Mouse (Mus musculus): Measurements from ENCODE around the gene Nhsl2.
"Not testable (repeated sequence)": the region's sequence is repeated elsewhere in the genome, so short reads cannot be mapped to it uniquely, and the experiment has no call there.

Gene Nhsl2

DNA sequence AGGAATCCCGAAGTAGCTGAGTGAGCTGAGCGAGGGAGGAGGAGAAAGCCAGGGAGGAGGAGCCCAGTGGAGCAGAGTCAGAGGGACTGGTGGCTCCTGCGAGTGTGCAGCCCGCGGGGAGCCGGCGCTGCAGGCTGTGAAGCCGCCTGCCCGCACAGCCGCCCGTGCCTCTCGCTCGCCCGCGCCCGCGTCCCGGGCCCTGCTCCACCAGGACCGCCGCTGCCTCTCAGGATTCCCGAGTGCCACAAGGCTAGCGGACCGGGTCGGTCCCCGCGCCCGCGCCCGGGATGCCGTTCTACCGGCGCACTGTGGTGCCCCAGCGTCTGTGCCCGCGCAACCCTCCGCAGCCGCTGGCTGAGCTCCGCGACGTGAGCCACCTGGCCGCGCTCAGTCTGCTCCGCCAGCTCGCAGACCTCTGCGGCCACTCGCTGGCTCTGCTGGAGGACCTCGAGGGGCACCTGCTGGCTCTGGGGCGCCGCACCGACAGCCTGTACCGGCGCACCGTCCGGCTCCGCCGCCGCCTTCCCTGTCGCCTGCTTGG is at the start of gene Nhsl2:
Gene Nhsl2 (plus strand): TSS at position 105 of the 541 bp plus-strand sequence.
- DNase-seq (ENCODE audit: low spot score) = peak; percentile 49

DNA sequence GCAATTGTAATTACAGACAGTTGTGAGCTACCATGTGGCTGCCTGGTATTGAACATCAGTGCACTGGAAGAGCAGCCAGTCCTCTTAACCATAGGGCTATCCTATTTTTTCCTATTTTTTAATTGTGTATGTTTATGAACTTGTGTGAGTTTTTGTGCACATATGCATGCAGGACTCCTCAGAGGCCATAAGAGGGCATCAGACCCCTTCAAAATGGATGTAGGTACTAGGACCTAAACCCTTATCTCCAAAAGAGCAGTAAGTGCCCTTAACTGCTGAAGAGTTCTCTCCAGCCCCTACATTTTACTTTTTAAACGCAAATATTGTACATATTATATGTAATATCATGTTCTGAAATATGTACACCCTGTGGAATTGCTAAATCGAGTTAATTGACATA is 43.7 kb upstream of the Nhsl2 start:
- no peak for DNase-seq (ENCODE audit: low spot score)

DNA sequence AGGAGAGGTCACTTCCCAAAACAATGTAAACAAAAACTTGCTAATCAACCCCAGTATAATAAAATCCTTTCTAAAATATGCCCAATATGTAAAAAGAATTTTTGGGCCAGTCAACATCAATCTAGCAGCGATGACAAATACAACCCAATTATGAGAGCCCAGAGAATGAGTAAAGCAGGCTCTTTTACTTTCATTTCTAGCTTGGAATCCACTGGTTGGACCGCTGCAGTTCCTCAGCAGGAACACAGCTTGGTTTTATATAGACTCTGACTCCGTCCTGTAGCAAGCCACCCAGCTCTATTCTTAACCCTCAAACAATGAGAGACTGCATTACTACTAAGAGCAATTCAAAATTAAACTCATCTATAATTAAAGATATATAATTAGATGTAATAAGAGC is 37.4 kb upstream of the Nhsl2 start:
- no peak for DNase-seq (ENCODE audit: low spot score)

DNA sequence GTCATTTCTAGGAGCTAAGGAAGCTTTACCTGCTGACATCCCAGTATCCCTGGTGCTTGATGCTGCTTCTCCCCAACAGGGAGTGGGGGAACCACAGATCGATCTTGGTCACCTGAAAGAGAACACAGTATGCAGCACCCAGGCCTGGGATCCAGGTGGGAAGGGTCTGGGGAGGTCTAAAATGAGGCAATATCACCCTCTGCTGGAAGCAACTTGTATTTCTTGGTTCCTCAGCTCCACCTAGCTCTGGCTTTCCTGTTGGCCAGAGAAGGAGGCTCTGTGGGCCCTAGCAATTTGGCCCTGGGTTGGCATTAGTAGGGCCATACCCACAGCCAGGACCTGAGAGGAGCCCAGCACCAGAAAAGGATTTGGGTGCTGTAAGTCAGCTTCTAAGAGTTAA is 30.0 kb upstream of the Nhsl2 start:
- DNase-seq (ENCODE audit: low spot score) = no peak

DNA sequence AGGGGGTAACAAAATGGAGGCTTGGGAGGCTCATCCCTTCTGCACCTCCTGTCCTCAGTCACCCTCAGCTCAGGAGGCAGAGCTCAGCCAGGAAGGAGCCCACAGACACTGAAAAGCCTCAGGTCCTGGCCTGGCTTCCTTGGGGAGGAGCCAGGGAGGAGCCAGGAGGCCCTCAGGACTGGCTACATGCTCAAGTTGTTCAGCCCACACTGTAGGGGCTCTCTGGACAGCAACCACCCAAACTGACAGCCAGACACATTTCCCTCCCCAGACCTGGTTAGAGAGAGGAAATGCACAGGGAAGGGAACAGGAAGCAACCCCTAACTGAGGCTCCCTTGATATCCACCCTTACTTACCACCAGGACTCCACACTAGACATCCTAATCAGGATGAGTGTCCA is 29.2 kb upstream of the Nhsl2 start:
- not testable (repeated sequence) for DNase-seq (ENCODE audit: low spot score)

DNA sequence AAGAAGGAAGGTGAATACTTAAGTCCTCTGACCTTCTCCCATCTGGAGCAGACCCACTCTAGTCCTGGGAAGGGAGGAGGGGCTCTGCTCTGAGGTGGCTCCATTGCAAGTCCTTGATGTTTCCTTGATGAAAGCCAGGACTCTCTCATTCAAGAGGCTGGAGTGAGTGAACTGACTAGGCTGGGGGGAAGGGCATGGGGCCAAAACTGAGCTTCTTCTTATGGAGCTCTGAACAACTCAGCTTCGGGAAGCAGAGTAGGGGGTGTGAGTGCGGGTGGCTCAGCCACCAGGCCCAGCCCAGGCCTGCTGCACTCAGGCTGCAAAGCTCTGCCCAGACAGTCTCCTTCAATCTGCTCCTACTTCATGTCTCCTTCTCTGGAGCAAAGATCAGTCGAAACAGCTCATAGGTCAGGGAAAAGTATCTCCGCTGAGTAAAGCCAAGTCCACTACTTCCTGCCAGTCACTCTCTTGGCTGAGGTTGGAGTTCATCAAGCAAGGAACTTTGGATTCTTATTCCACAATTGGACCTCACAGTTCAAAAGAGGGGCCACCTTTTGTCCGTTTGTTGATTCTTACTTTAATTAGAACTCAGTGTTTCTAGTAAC is 1.9 kb upstream of the Nhsl2 start:
- peak; percentile 44 for DNase-seq (ENCODE audit: low spot score)

DNA sequence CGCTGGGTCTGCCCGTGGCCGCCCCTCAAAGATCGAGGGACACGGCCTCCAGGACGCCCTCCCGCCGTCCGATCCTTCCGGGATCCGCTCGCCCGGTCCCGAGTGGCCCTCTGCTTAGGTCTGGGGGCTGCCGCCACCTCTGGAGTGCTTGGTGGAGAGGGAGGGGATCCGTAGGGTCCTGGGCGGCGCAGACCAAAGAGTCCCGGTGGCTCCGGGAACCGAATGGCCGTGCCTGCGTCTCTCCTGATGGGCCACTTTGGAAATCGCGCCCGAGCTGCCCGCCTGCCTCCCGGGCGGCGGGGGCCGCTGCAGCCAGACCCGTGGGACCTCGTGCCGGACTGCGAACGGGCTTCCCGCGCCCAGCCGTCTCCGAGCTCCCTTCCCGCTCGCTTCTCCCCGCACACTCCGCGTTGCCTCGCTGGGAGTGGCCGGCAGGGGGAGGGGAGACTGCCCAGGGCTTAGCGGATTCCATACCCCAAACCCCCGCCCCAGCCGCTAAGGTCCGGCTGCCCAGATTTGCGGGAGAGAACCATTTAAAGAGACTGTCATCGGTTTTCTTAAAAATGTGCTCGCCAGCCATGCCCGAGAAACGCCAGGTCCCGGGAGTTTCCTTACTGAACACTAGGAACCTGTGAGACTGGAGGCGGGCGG is 841 bp downstream of the Nhsl2 start:
- DNase-seq (ENCODE audit: low spot score) = peak; percentile 64

DNA sequence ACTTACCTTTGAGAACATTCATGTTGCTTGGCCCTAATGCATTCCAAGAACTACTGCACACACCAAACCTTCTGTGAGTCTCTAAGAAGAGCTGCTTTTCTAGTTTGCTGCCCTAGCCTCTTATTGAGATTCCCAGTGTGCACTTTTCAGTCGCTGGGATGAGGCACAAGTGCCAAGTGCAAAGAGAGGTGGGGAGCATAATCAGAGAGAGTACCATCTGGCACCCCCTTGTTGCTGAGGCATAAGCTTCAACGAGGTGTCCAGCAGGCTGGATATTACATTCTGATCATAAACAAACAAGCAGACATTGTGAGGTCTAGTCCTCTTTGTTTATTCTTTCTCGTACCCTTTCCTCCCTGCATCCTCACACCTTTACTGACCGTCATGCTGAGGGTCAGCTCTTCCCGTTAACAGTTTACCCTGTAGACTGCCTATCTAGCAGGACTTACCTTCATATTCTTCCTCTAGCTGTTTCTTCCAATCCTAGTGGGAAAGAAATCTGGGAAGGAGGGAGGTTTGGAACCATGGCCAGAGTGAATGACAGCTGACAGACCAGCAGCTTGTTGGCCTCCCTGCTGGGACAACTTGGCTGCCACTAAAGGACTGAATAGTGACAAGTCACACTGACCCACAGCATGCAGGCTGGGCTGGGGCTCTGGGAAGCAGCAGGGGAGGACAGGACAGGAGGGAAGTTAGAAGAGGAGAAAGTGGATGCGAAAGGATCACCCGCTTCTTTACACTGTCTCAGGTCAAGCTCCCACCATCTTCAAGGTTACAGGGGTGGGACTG is 2.6 kb downstream of the Nhsl2 start:
- no peak for DNase-seq (ENCODE audit: low spot score)

DNA sequence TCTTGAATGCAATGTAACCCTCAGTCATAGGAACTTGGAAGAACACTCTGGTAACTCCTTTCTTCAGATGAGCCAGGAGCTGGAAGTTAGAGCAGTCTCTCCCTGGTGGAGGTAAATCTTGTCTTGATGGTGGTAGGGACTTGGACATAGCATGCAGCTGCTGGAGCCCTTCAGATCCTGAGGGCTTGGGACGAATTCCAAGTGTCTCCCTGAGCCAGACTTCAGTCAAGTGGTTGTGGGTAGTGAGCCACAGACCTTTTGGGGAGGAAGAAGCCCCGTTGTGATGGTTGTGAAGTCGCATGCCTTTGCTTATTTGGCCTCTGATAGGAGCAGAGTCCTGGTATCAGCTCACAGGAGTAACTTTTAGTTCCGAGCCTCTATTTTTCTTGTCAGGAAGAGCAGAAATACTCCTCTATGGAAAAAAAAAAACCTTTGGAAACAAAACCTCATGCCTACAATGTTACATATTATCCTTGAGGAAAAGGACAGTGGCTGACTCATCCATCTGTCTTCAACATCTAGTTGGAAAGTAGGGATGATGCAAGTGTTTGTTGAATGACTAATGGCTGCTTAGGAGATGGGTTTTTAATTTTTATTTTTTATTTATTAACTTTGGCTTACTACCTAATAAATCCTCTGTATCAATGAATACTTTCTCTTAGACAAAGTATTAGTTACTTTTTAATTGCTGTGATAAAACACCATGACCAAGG is 14.6 kb downstream of the Nhsl2 start:
- DNase-seq (ENCODE audit: low spot score) = no peak

DNA sequence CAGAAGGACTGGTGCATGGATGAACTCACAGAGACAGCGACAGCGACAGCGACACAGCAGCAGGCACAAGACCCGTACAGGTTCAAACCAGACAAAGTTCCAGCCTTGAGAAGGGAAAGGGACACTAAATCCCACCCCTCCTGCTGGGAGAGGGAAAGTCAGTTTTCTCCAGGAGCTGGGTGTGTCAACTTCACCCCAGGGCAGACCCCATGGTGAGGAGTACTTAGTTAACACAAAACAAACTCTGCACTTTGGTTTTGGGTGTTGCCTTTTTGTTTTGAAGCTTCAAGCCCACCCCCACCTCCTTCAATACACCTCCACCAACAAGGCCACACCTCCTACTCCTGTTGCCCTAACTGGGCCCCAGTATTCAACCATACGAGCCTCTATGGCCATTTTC is 15.6 kb downstream of the Nhsl2 start:
- DNase-seq (ENCODE audit: low spot score) = no peak

DNA sequence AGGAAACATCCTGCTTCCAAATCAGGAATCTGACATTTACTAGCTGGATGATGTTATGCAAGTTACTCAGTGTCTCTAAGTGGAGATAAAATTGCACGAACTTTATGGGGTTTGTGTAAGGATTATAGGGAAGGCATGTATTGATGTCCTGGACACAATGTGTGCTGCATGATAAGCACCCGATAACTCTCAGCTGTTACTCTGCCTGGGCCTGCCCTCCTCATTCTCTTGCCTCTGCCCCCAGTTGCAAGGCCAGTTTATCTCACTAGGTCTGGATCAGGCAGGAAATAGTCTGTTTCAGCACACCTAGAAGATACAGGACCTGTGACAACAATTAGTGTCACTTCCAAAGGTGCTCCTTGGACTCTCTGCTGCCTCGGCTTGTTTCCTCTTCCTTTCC is 25.0 kb downstream of the Nhsl2 start:
- DNase-seq (ENCODE audit: low spot score) = no peak

DNA sequence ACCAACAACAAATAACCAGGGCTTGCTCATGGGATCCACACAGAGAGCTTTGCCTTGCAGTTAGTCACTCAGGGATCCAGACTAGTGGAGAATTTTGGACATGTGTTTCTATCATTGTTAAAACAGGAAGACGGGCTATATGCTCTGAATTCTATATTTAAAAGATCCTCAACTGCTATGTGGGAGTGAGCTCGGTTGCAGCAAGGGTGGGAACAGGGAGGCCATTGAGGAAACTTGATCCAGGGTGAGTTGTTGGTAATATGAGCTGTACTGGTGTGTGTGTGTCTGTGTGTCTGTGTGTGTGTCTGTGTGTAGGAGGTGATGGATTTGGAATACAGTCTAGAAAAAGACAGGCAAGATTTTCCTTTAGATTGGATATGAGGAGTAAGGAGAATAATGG is 25.7 kb downstream of the Nhsl2 start:
- DNase-seq (ENCODE audit: low spot score) = no peak

DNA sequence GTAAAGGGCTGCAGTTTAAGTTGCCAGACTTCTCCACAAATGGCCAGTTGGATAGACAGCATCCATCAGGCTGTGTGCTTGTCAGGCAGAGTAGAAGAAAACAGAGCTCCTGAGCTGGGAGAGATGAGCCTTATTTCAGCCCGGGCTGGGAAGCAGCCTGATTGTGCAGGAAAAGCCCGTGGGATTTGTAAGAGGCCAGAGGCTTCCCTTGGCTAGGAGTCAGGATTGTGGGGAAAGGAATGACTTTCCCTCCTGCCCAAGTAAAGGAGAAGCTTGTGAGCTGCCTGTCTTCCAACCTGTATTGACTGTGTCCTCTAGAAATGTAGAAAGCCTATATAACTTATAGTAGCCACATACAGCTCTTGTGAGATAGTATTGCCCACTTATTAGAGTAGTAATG is 27.0 kb downstream of the Nhsl2 start:
- no peak for DNase-seq (ENCODE audit: low spot score)

DNA sequence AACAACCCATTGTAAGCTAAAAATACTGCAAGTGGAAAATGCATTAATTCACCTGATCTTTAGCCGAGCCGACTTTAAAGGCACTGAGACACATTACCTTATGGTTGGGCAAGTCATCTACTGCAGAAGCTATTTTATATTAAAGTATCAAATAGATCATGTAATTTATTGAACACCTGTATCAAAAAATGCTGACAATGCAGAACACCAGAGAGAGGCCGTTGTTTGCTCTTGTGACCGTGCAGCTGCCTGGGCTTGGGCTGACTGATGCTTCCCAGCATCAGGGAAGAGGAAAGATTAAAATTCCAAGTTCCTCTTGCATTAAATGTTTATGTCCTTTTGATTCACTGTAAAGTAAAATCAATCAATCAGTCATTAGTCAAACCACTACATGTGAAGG is 28.7 kb downstream of the Nhsl2 start:
- no peak for DNase-seq (ENCODE audit: low spot score)

DNA sequence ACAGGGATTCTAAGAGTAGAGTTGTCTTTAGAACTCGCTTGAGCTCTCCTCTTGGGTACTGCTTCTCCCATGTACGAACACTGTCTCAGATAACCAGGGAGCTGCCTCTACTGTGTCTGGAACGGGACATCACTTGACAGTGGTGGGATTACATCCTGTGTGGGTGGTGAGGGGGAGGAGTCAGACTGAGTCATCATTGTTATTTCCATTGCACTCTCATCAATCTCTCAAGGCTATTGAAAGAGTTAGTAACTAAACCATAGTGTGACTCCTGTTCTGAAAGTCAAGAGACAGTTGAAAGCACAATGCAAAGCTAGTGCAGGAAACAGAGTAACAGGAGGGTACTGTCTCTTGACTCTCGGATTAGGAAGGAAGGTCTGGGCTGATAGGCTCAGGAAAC is 29.4 kb downstream of the Nhsl2 start:
- DNase-seq (ENCODE audit: low spot score) = no peak

DNA sequence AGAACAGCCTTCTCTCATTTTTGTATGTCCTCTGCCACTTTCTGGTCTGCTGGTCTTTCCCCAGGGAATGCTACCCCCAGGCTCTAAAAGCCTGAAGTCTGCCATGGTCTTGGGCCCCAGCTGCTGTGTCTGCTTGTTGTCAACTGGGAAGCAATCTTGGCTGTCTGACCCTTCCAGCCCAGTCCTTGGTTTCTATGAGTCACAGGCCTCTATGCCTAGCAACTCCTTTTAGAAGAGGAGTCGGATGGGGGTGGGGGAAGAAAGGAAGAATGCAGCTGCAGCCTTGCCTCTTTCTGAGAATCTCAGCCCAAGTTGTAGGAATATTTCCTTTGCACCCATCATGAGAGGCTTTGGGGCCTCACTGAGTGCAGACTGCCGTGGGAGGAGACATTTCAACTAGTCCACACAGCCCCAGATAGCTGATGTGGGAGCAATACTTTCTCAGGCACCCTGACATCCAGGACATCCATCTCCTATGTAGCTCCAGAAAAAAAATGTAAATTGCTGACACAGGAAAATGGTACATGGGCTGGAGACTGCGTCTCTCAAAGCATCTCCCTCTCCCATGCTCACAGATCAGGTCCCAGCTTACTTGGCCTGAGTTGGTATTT is 33.1 kb downstream of the Nhsl2 start:
- no peak for DNase-seq (ENCODE audit: low spot score)

DNA sequence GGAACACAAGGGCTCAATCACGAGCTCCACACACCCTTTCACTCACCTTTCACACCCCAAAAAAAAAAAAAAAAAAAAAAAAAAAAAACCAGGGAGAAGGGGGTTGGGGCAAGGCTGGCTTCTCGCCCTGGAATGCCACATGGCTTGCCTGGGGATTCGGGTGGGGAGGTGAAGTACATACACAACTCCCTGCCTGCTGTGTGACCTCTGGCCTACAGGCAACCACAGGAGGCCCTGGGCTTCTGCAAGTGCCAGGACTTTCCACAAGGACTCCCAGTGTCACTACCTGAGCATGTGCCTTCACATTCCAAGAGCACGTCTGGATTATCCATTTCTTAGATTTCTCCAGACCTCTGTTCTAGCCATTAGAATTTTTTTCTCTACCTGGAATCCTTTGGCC is 40.2 kb downstream of the Nhsl2 start:
- no peak for DNase-seq (ENCODE audit: low spot score)

DNA sequence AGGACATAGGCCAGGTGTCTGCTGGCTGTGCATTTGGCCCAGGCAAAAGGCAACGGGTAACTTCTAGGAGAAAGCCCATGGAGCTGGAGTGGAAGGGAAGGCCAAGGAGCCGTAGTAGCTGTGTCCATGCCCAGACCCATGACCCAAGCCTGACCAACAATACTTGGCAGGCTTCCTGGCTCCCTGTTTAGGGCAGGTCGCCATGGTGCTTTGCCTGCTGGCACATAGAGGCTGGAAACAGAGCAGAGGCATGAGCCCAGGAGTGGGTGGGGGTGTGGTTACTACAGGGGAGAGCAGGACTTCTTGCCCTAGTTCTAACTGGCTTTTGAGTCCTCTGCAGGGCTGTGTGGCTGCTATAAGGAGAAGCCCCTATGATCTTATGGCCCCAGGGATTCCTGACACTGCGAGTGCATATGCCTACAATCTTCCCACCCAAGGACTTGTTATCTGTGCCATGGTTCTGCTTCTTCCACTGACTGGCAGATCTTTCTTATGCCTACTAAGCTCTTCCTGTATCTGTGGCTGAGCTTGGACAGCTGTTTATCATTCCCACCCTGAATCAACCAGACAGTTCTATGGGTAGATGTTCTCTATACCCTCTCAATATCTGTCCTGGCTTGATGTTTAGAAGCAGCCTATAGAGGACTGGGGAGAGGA is 40.8 kb downstream of the Nhsl2 start:
- no peak for DNase-seq (ENCODE audit: low spot score)

DNA sequence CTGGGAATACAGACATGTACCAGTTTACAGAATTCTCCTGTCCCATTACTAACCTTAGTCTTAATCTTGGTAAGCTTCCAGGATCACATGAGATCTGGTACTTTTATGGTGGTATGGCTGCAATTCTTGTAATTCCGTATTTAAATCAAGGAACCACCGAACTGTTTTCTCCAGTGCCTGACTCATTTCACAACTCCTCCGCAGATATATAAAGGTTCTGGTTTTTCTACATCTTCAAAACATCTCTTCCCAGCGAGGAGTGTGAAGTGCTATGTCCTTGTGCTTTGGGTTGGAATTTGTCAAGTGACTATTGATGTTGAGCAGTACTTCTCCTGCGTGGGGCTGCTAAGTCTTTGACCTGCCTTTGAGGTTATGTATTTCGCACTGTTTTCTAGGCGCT is 44.6 kb downstream of the Nhsl2 start:
- DNase-seq (ENCODE audit: low spot score) = no peak

DNA sequence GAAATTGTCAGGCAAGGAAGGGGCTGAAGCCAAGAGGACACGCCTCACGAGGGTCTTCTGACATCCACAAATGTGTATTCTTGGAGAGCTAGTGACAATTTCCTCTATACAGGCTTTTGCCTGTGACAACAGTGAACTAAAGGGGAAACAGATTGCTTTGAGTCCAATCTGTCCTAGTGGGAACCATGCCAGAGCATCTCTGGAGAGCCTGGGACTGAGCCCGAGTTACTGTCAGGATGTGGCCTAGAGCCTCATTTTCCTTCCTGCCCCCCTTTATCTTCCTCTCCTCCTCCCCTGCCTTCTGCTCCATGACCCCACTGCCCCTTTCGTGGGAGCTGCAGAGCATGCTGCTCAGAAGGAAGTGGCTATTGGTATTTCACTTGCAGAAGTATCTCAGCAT is 49.2 kb downstream of the Nhsl2 start:
- DNase-seq (ENCODE audit: low spot score) = no peak

DNA sequence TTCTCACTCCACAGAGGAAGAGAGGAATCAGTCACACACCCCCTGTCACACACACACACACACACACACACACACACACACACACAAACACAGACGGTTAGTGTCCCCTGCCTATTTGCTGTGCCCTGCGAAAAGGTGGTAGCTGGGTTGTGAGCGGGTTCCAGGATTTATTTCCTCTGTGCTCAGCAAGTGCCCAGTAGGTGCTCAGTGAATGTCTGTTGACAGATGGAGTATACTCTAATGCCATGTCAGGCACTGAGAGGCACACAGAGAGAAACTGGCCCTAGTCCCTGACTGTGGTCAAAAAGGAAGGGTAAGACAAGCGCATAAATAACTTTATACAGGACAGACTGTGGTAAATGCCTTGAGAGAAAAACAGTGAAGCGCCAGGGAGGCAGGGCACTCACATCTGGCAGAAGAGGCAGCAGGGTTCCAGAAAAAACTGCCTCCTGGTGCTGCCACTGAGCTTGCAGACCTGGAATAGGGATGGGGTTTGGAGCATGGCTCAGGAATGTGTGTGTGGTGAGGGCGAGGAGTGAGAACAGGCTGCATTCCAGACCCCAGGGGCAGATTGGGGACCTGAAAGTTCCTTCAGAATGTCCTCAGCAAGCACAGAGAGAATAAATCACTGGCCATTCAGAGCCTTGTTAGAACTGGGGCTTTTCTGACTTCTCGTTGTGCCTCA is 52.8 kb downstream of the Nhsl2 start:
- no peak for DNase-seq (ENCODE audit: low spot score)

All from testis, postnatal 10 days (tissue).